ENCODE assay signal across 9 mouse cellular contexts in the genomic region with DNA sequence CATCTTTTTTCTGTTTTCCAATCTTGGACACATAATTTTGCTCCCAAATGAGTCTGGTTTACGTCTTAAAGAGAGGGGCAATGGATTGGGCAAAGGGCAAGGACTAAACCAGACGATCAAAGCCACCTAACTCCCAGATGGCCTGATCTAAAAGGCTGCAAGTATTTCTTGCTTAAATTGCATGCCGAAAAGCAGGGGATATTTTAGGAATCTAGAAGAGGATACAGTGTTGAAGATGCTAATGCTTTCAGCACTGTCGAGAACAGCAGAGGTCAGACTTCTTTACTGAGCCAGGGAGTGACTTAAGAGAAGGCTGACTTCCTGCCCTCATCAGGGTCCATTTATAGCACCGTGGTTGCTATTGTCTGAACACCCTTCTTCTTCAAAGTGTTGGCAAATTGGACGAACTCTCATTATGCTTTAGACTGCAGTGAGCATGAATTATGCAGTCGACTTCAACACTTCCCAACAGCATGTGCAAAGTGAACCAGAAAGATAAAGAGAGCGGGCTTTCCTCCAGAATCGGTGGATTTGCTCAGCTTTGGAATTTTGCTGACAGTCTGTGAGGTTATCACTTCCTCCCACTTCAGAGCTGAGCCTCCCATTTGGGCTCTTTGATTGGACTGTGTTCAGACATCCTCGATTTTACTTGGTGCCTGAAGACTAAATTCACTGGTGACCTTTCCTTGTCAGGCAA.
DNase-seq lines count a peak whose midpoint lies in the region; ATAC-seq lines count a peak whose summit lies in the region.
"Had no signal": no experiment of that assay in that cellular context is flagged by ENCODE, and none has a peak within 500 bp of the region (broad histone marks: within the 10 kb centered on the region; RNA-seq: fewer than 3 reads in every experiment).

No protein-coding gene starts in this region.

- intact Hi-C loops in left cerebral cortex, postnatal 4 days (cut with DNase I) = no loop called here

- peak; percentile 89 for ATAC-seq in frontal cortex, adult (ENCODE audit: low TSS enrichment)
- ATAC-seq in megakaryocyte progenitor cell, adult 5-6 weeks (replicated peaks; ENCODE audit: poor library complexity) = no peak

- peak; percentile 18 for DNase-seq in left cerebral cortex, adult 11 months (ENCODE audit: low spot score)
- DNase-seq in left cerebral cortex, postnatal 4 days = no peak
- DNase-seq in layer of hippocampus, adult 18-20 months (ENCODE audit: low spot score in 2 of 2) = peak; percentile 43 to 72
- DNase-seq in right cerebral cortex, adult 2 months (ENCODE audit: low spot score in 2 of 2) = peak; percentile 32 to 41
- no peak for DNase-seq in retina, postnatal 1 day
- DNase-seq in adrenal gland, postnatal 4 days (ENCODE audit: low spot score in 2 of 2) = no peak
- DNase-seq: cerebellum, adult 18-20 months had no signal

Comparison
In these comparisons a context has a peak if more than half of its experiments do, and no peak if none do; other contexts are left out.
1. DNase-seq: peak in left cerebral cortex, adult 11 months (single experiment), layer of hippocampus, adult 18-20 months (2 of 2) and right cerebral cortex, adult 2 months (2 of 2); none in left cerebral cortex, postnatal 4 days (single experiment), retina, postnatal 1 day (single experiment) and adrenal gland, postnatal 4 days (0 of 2).